Mouse (Mus musculus) layer of hippocampus, postnatal 10 days (tissue): ENCODE measurements at regions not wholly inside any gene's neighbourhood (a gene's known extent, or its start where the extent isn't known, plus 50 kb on each side); places are given as distances from the start of the nearest gene placed in this dataset.
"Not testable (repeated sequence)": the region's sequence is repeated elsewhere in the genome, so short reads cannot be mapped to it uniquely, and the experiment has no call there.

ENCODE experiments used
- DNase-seq, 2 experiments: peaks; one replicate each; pipeline ENCODE4 v3.0.0; 2021; ENCODE audit warnings: low spot score in 2 of 2

GRCm38 (mm10) chr10:52529661-52530060 is 112.3 kb downstream of the Nus1 start:
- not testable (repeated sequence) for DNase-seq

GRCm38 (mm10) chr10:52530846-52531245 is 113.5 kb downstream of the Nus1 start:
- DNase-seq: no peak

- DNase-seq: no peak
Measured at GRCm38 (mm10) chr10:52533278-52533892, 116.0 kb downstream of the Nus1 start.

- peak; percentile 65 to 72 for DNase-seq
Measured at GRCm38 (mm10) chr10:52533893-52534287, 116.5 kb downstream of the Nus1 start.

- DNase-seq: no peak
Measured at GRCm38 (mm10) chr10:52545566-52545965, 128.2 kb downstream of the Nus1 start.

GRCm38 (mm10) chr10:52577383-52577782 is 113.0 kb upstream of the Slc35f1 start:
- DNase-seq: no peak

GRCm38 (mm10) chr10:52577795-52578194 is 112.5 kb upstream of the Slc35f1 start:
- DNase-seq: no peak

GRCm38 (mm10) chr10:52578238-52578832 is 112.0 kb upstream of the Slc35f1 start:
- no peak for DNase-seq

- DNase-seq: no peak
Measured at GRCm38 (mm10) chr10:52593780-52594179, 96.6 kb upstream of the Slc35f1 start.
